Mouse (Mus musculus): ENCODE results near the gene Elobl. TPM values are rescaled to one million over a fixed set of nuclear protein-coding genes. Genes with fewer than 3 reads are reported as not detected.
A peak's percentile ranks its signal among the peaks of the same experiment; 100 is the strongest.

The Elobl gene
- polyA plus RNA-seq, 1 experiment from 2014 or later = not detected

DNA sequence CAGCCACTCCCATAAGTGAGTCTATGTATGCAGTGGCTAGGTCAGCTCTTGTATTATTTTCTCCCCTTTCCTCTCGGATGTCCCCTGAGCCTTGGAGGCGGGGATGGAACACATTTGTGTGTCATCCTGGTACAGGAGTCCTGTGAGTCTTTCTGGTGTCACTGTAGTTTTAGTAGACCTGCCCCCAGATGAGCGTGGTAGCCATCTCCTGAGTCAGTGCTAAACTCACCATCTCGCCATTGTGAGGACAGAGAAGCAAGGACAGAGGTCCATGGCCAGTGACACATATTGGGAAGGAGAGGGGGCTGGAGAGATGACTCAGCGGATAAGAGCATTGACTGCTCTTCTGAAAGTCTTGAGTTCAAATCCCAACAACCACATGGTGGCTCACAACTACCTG is 10.5 kb upstream of the Elobl start:
- H3K4me2 ChIP-seq (replicated peaks; ENCODE audit: low read depth) = no peak overlapping the region
- no peak overlapping the region for H3K4me3 ChIP-seq (ENCODE audit: low read depth, low read length)
- no peaks in the 10 kb centered on the region for H3K27me3 ChIP-seq (replicated peaks; ENCODE audit: control insufficient read depth, insufficient read depth, low read length)
- no peak overlapping the region for H3K9ac ChIP-seq (ENCODE audit: low read depth, low read length)
- no peak for TF ChIP-seq CTCF (IDR thresholded peaks at IDR 0.05; ENCODE audit: low read depth)
- H3K9me3 ChIP-seq (ENCODE audit: control insufficient read depth) = no peaks in the 10 kb centered on the region
- H3K36me3 ChIP-seq (ENCODE audit: control insufficient read depth, insufficient read depth) = peaks cover 12% of the 10 kb centered on the region; the same call in 1 of the 2 replicates
- H3K4me1 ChIP-seq (replicated peaks; ENCODE audit: control insufficient read depth, insufficient read depth, low read length) = peaks cover 4% of the 10 kb centered on the region; the same call in 1 of the 2 replicates
- no peak overlapping the region for H3K27ac ChIP-seq (ENCODE audit: low read depth, low read length)
- 89% methylated on average over 5 of the region's 5 CpGs for WGBS
- no peak for ATAC-seq

DNA sequence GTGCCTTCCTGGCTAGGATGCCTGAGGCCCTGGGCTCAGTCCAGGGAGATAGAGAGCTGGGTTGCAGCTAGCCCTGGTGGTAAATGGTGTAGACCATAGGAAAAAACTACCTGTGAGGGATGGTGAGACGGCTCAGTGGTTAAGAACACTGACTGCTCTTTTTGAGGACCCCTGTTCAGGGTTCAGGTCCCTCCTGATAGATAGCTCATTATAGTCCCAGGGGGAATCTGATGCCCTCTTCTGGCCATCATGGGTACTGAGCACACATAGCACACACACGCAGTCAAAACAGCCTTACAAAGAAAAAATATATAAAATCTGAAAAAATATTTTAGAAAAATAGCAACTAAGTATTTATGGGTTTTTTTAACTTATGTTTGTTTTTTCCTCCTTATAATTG is 9.6 kb upstream of the Elobl start:
- ATAC-seq = no peak
- peaks cover 4% of the 10 kb centered on the region; the same call in 1 of the 2 replicates for H3K4me1 ChIP-seq (replicated peaks; ENCODE audit: control insufficient read depth, insufficient read depth, low read length)
- TF ChIP-seq CTCF (IDR thresholded peaks at IDR 0.05; ENCODE audit: low read depth) = peak; percentile 58
- H3K27ac ChIP-seq (ENCODE audit: low read depth, low read length) = no peak overlapping the region
- no peaks in the 10 kb centered on the region for H3K9me3 ChIP-seq (ENCODE audit: control insufficient read depth)
- no peak overlapping the region for H3K4me3 ChIP-seq (ENCODE audit: low read depth, low read length)
- no peak overlapping the region for H3K4me2 ChIP-seq (replicated peaks; ENCODE audit: low read depth)
- H3K9ac ChIP-seq (ENCODE audit: low read depth, low read length) = no peak overlapping the region
- peaks cover 6% of the 10 kb centered on the region; the same call in 1 of the 2 replicates for H3K36me3 ChIP-seq (ENCODE audit: control insufficient read depth, insufficient read depth)
- 98% methylated on average over 2 of the region's 2 CpGs for WGBS
- no peaks in the 10 kb centered on the region for H3K27me3 ChIP-seq (replicated peaks; ENCODE audit: control insufficient read depth, insufficient read depth, low read length)

- Histone ChIP-seq H3K9ac (ENCODE audit: low read depth, low read length) (peak overlapping the region; percentile 72), H3K9me3 (ENCODE audit: control insufficient read depth) (no peaks in the 10 kb centered on the region), H3K36me3 (ENCODE audit: control insufficient read depth, insufficient read depth) (no peaks in the 10 kb centered on the region), H3K4me2 (replicated peaks; ENCODE audit: low read depth) (peak overlapping the region; percentile 82), H3K4me3 (ENCODE audit: low read depth, low read length) (peak overlapping the region; percentile 86), H3K27me3 (replicated peaks; ENCODE audit: control insufficient read depth, insufficient read depth, low read length) (0 out of 2 replicates have a peak, but pooled peaks cover 4% of the 10 kb centered on the region), H3K27ac (ENCODE audit: low read depth, low read length) (no peak overlapping the region), H3K4me1 (replicated peaks; ENCODE audit: control insufficient read depth, insufficient read depth, low read length) (peaks cover 4% of the 10 kb centered on the region; the same call in 1 of the 2 replicates)
- peak; percentile 93 for TF ChIP-seq CTCF (IDR thresholded peaks at IDR 0.05; ENCODE audit: low read depth)
- WGBS = 1% methylated on average over 61 of the region's 62 CpGs
- ATAC-seq = peak; percentile 81
Measured at GRCm38 (mm10) chr11:88973776-88974701, 7.3 kb upstream of the Elobl start.

- H3K36me3 ChIP-seq (ENCODE audit: control insufficient read depth, insufficient read depth) = no peaks in the 10 kb centered on the region
- WGBS = 40% methylated on average over 2 of the region's 2 CpGs
- 0 out of 2 replicates have a peak, but pooled peaks cover 4% of the 10 kb centered on the region for H3K27me3 ChIP-seq (replicated peaks; ENCODE audit: control insufficient read depth, insufficient read depth, low read length)
- H3K9ac ChIP-seq (ENCODE audit: low read depth, low read length) = no peak within 1 kb of the TSS
- no peak within 1 kb of the TSS for H3K27ac ChIP-seq (ENCODE audit: low read depth, low read length)
- H3K4me1 ChIP-seq (replicated peaks; ENCODE audit: control insufficient read depth, insufficient read depth, low read length) = peaks cover 4% of the 10 kb centered on the region; the same call in 1 of the 2 replicates
- H3K4me3 ChIP-seq (ENCODE audit: low read depth, low read length) = no peak within 1 kb of the TSS
- ATAC-seq = no peak
- TF ChIP-seq CTCF (IDR thresholded peaks at IDR 0.05; ENCODE audit: low read depth) = no peak
- H3K4me2 ChIP-seq (replicated peaks; ENCODE audit: low read depth) = no peak within 1 kb of the TSS
- H3K9me3 ChIP-seq (ENCODE audit: control insufficient read depth) = no peaks in the 10 kb centered on the region
Measured at GRCm38 (mm10) chr11:88970202-88970732, 3.5 kb upstream of the Elobl start, which contains the start of gene Coil. Coil (plus strand) TSS chr11:88970252.

DNA sequence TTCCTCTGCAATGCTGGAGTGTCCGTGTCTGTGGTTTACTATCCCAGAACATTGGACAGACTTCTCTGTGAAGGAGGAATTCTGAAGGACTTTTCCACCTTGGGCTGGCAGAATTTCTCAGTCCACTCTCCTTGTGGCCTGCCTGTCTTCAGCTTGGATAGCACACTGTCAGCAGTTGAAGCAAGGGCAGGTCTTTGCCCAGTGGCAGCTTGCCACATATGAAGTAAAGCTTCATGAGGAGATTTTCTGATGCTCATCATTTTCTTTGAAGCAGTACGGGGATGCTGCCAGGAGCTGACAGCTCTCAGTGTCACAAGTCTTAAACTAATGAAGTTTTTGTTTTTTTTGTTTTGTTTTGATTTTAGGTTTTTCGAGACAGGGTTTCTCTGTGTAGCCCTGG is 7.9 kb downstream of the Elobl start:
- Histone ChIP-seq H3K27me3 (replicated peaks; ENCODE audit: control insufficient read depth, insufficient read depth, low read length) (no peaks in the 10 kb centered on the region), H3K36me3 (ENCODE audit: control insufficient read depth, insufficient read depth) (no peaks in the 10 kb centered on the region), H3K4me2 (replicated peaks; ENCODE audit: low read depth) (no peak overlapping the region), H3K4me1 (replicated peaks; ENCODE audit: control insufficient read depth, insufficient read depth, low read length) (no peaks in the 10 kb centered on the region), H3K9ac (ENCODE audit: low read depth, low read length) (no peak overlapping the region), H3K9me3 (ENCODE audit: control insufficient read depth) (no peaks in the 10 kb centered on the region), H3K4me3 (ENCODE audit: low read depth, low read length) (no peak overlapping the region), H3K27ac (ENCODE audit: low read depth, low read length) (no peak overlapping the region)
- ATAC-seq = no peak
- WGBS = 81% methylated on average over 3 of the region's 3 CpGs
- no peak for TF ChIP-seq CTCF (IDR thresholded peaks at IDR 0.05; ENCODE audit: low read depth)

Data from intestine, postnatal 0 days (tissue).